9 mouse cellular contexts compared by ENCODE assay signal in the genomic region with DNA sequence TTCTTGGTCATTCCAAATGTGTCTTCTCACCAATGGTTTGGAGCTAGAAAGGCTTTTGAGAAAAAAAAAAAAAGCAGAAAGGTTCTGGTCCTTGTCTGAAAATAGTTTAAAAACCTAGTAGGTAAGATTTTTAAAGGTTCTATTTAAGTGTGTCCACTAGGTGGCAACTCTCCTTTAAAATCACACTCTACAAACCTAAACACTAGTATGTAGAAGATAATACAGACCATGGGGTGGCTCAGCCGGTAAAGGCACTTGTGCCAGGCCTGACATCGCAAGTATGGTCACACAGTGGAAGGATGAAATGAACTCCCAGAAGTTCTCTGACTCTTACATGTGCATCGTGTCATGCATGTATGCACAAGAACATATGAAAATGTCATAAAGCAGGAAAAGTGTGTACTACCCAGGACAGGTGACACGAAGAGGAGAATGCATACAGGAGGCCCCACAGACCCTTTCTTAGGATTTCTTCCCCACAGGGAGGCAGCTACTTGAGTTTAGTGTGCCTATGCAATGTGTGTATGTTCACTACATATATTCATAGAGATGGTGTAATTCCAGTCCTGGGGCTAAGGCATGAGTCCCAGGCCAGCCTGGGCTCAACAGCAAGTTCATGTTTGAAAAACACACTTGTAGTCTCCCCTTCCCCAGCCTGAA. TPM values are rescaled to one million over a fixed set of nuclear protein-coding genes. Genes with fewer than 3 reads are reported as not detected.
DNase-seq lines count a peak whose midpoint lies in the region; ATAC-seq lines count a peak whose summit lies in the region.
"Had no signal": no experiment of that assay in that cellular context is flagged by ENCODE, and none has a peak within 500 bp of the region (broad histone marks: within the 10 kb centered on the region; RNA-seq: fewer than 3 reads in every experiment).

No protein-coding gene starts in this region.

- peaks cover 20% of the 10 kb centered on the region for H3K36me3 ChIP-seq in neural tube, embryonic 15.5 days

- no peaks in the 10 kb centered on the region for H3K27me3 ChIP-seq in neural tube, embryonic 15.5 days (replicated peaks)
- H3K27me3 ChIP-seq: liver, embryonic 13.5 days had no signal

- H3K9me3 ChIP-seq in neural tube, embryonic 15.5 days (replicated peaks): no peaks in the 10 kb centered on the region
- H3K9me3 ChIP-seq: liver, embryonic 13.5 days had no signal

- DNase-seq in CD4-positive, CD25-positive, alpha-beta regulatory T cell, adult 2 months (ENCODE audit: low read depth, low spot score): peak; percentile 36
- peak; percentile 20 for DNase-seq in layer of hippocampus, adult 11-12 months (ENCODE audit: low spot score)
- DNase-seq in layer of hippocampus, postnatal 25 days (ENCODE audit: extremely low spot score in 1 of 2, low spot score in 1 of 2): no peak
- peak; percentile 29 to 47 for DNase-seq in cerebellum, postnatal 14 days
- peak; percentile 49 for DNase-seq in lung, postnatal 36 days
- DNase-seq in gastrocnemius, postnatal 25 days: no peak
- DNase-seq: liver, embryonic 13.5 days had no signal

- ATAC-seq in CD4-positive, CD25-positive, alpha-beta regulatory T cell, adult 4 months: no peak
- no peak for ATAC-seq in neural tube, embryonic 15.5 days (ENCODE audit: low FRiP score)

- WGBS in neural tube, embryonic 15.5 days: 16% methylated on average over 4 of the region's 4 CpGs

- H3K4me3 ChIP-seq in neural tube, embryonic 15.5 days (replicated peaks): no peak overlapping the region
- H3K4me3 ChIP-seq: liver, embryonic 13.5 days had no signal

- no peaks in the 10 kb centered on the region for H3K4me1 ChIP-seq in neural tube, embryonic 15.5 days
- H3K4me1 ChIP-seq: liver, embryonic 13.5 days had no signal

- H3K9ac ChIP-seq in neural tube, embryonic 15.5 days (replicated peaks): no peak overlapping the region
- H3K9ac ChIP-seq: liver, embryonic 13.5 days had no signal

- no peak overlapping the region for H3K27ac ChIP-seq in neural tube, embryonic 15.5 days (replicated peaks)

- H3K4me2 ChIP-seq in neural tube, embryonic 15.5 days: no peak overlapping the region
- H3K4me2 ChIP-seq: liver, embryonic 13.5 days had no signal

RNA-seq across cellular contexts. Expression of a gene that starts 17.3 kb away (rescaled TPM):
- polyA plus RNA-seq in CD4-positive, CD25-positive, alpha-beta regulatory T cell, adult 4 months (2017; shearing (Covaris generic)): not detected
- not detected for total RNA-seq in layer of hippocampus, postnatal 25 days (2021)
- total RNA-seq in gastrocnemius, postnatal 25 days (2021): not detected
- polyA plus RNA-seq in neural tube, embryonic 15.5 days (2015; fragmentation: Nextera tagmentation; extraction: Ambion mirVana): not detected in 2 replicates
- polyA plus RNA-seq: liver, embryonic 13.5 days had no signal

RNA-seq across cellular contexts. Expression of a gene that starts 35.8 kb away (rescaled TPM):
- polyA plus RNA-seq in CD4-positive, CD25-positive, alpha-beta regulatory T cell, adult 4 months (2017; shearing (Covaris generic)): 10 to 100 TPM; 23.6 to 32.4 TPM
- total RNA-seq in layer of hippocampus, postnatal 25 days (2021): 10 to 100 TPM; 19.3 to 24.3 TPM
- 10 to 100 TPM; 33.3 to 40.1 TPM for total RNA-seq in gastrocnemius, postnatal 25 days (2021)
- polyA plus RNA-seq in neural tube, embryonic 15.5 days (2015; fragmentation: Nextera tagmentation; extraction: Ambion mirVana): 13.3 and 22.0 TPM in 2 replicates

RNA-seq across cellular contexts. Expression of a gene that starts 40.6 kb away (rescaled TPM):
- polyA plus RNA-seq in CD4-positive, CD25-positive, alpha-beta regulatory T cell, adult 4 months (2017; shearing (Covaris generic)): 10 to 100 TPM in 1 of 2 experiments, 1 to 10 TPM in 1; 4.2 to 10.2 TPM
- 10 to 100 TPM; 31.0 to 35.0 TPM for total RNA-seq in layer of hippocampus, postnatal 25 days (2021)
- total RNA-seq in gastrocnemius, postnatal 25 days (2021): 10 to 100 TPM; 29.5 to 37.9 TPM
- 3.8 and 5.4 TPM in 2 replicates for polyA plus RNA-seq in neural tube, embryonic 15.5 days (2015; fragmentation: Nextera tagmentation; extraction: Ambion mirVana)

Comparison
In these comparisons a context has a peak if more than half of its experiments do, and no peak if none do; other contexts are left out.
1. DNase-seq: peak in CD4-positive, CD25-positive, alpha-beta regulatory T cell, adult 2 months (single experiment), layer of hippocampus, adult 11-12 months (single experiment), cerebellum, postnatal 14 days (2 of 2) and lung, postnatal 36 days (single experiment); none in layer of hippocampus, postnatal 25 days (0 of 2) and gastrocnemius, postnatal 25 days (single experiment).